Mouse (Mus musculus) brain, embryonic 18.5 days (tissue): ENCODE data around the gene Aph1c.
"Not testable (repeated sequence)": the region's sequence is repeated elsewhere in the genome, so short reads cannot be mapped to it uniquely, and the experiment has no call there.

Experiments used
- DNase-seq: peaks from one replicate; pipeline ENCODE4 v3.0.0-alpha.2; 2012; ENCODE audit warnings: low read depth, low spot score

Gene Aph1c

DNA sequence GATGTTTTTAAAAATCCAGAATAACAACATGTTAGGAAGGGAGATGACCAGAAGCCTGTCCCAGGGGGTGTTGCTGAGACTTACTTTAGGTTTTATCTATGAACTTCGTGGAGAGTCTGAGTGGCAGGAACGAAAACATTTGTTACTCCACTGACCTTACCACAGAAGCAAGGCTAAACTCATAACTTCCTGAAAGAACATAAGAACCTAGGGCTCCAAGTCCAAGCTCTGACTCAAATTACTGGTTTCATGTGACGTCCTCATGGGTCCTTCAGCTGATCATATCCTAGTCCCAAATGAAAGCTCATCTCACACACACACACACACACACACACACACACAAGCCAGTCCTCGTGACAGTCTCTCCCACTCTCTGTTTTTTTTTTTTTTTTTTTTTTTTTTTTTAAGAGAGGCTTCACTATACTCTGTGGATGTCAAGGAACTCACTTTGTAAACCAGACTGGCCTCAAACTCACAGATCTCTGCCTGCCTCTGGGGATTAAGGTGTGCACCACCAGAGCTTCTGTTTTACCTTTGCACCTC, 2.1 kb downstream of the Aph1c start:
- no peak for DNase-seq

DNA sequence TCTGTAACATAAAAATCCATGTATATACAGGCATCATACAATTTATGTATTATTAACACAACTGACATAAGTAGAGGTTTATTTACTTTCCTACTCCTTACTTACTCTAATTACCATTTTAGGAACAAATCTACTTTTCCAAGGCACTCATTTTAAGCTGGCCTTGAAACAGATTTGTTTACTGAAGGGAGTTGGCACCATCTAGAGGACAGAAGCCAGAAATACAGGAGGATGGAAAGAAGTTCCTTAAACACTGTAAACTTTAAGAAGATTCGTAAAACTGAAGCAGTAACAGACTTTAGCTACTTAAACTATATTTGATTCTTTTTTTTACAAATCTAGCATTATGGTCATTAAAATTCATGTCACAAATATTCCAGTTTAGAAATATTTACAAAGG, 8.5 kb downstream of the Aph1c start:
- peak; percentile 61 for DNase-seq

DNA sequence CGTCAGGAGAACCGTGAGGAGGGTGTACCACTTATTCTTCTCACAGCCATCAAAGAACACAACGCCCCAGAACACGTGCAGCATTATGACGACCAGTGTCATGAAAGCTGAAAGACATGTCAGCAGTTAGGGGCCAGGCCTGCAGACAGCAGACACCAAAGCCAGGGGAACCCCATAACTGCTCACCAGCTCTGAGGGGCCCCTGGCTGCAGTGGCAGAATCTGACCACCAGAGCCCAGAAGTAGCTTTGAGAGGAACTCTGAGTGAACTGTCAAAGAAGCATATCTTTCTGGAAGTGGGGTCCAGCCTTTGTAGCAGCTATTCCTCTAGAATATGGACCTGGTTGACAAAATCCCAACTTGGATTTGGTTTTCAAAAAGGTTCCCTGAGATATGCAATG, 12.3 kb downstream of the Aph1c start:
- not testable (repeated sequence) for DNase-seq

DNA sequence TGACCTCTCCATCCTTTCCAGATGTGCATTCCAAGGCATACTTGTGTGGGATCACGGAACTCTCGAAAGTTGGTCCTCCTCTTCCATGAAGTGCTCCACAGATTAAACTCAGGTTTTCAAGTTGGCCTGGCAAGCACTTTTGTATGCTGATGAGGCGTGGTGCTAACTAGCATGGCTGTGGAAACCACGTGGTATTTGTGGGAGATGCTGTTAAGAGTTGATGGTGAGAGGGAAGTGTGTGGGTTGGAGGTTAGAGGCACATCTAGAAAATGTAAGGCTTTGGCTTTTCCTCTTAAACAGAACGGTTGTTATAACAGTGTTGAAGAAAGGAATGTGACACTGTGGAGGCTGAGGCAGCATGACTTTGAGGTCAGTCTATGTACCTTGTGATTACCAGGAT, 13.5 kb downstream of the Aph1c start:
- DNase-seq, result no peak

DNA sequence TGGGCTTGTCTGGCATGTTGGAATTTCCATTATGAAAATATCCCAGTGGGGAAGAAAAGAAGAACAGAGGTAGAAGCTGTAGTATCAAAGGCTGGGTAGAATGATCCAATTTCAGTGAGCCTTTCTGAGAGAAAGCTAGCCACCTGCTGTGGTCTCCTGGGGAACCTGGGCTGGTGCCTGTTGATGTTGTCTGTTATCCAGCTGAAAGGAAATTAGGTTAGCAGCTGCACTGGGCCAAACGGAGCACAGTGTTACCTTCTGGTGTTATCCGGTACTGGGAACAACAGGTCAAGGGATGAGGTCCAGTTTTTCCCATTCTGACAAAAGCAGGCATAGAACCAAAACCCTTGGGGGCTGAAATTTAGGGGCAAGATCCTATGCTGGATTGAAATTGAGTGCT, 21.1 kb downstream of the Aph1c start:
- no peak for DNase-seq

DNA sequence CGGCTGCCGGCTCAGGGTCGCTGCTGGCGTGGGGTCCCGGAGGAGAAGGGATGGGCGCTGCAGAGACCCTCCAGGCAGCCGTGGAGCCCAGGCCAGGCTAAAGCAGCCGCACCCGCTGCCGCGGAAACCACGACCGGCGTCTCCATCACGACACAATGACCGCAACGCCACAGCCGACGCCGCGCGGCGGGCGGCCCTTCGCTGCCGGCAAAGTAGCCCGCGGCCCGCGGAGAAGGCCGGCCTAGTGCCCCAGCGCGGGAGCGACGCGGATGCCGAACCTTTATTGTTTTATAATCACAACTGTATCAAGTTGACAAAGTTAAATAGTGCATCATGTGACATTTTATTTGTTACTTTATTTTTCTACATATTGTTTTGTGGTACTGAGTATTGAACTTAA, 28.6 kb downstream of the Aph1c start:
- not testable (repeated sequence) for DNase-seq

DNA sequence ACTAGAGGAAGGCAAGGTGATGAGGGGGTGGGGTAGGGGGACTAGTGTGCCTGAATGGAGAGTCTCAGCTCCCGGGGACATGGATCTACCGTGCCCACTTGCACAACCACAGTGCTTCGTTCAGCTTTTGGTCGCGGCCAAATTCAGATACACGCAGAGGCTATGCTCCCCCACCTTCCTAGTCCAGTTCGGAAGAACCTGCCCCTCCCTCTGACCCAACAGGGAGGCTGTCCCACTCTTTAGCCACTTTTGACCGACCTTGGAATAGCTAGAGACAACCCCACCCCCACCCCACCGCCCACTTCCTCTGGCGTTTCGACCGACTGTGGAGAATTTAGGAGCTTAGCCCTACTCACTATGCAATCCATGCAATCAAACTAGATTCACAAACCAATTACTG, 32.6 kb downstream of the Aph1c start:
- no peak for DNase-seq

- no peak for DNase-seq
Measured at GRCm38 (mm10) chr9:66796739-66797138, 37.8 kb downstream of the Aph1c start, which contains the start of gene Gm10647. Gene Gm10647, plus strand, starts transcription at chr9:66797039.

- DNase-seq, result peak; percentile 86
Measured at GRCm38 (mm10) chr9:66795464-66796324, 38.8 kb downstream of the Aph1c start, which contains the start of gene Aph1b. Gene Aph1b, minus strand, starts transcription at chr9:66795490.

GRCm38 (mm10) chr9:66794629-66795463, 39.7 kb downstream of the Aph1c start:
- DNase-seq, result peak; percentile 26

GRCm38 (mm10) chr9:66787821-66788220, 46.7 kb downstream of the Aph1c start:
- peak; percentile 56 for DNase-seq

DNA sequence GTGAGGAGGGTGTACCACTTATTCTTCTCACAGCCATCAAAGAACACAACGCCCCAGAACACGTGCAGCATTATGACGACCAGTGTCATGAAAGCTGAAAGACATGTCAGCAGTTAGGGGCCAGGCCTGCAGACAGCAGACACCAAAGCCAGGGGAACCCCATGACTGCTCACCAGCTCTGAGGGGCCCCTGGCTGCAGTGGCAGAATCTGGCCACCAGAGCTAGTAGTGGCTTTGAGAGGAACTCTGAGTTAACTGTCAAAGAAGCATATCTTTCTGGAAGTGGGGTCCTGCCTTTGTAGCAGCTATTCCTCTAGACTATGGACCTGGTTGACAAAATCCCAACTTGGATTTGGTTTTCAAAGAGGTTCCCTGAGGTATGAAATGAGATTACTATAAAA, 50.0 kb downstream of the Aph1c start:
- DNase-seq, result not testable (repeated sequence)

GRCm38 (mm10) chr9:66770701-66771100, 63.8 kb downstream of the Aph1c start:
- no peak for DNase-seq

DNA sequence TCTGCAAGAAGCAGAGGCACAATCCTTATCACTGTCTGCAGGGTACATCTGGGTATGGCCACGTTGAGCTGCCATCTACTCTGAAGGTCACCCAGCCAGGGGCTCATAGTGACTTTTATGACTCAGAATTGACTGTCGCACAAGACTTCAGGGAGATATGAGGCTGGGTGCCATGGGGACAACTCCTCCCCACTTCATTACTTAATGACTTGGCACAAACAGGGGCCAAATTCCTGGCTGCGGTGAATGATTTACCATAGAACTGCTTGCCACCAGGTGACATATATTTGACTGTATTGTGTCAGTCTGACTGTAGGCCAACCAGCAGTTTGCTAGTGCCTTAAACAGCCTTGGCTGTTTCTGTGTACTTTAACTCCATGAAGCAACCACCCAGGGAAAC, 65.3 kb downstream of the Aph1c start:
- no peak for DNase-seq

GRCm38 (mm10) chr9:66768721-66769120, 65.8 kb downstream of the Aph1c start:
- DNase-seq, result no peak
